Mouse (Mus musculus): ENCODE results near the gene A530032D15Rik. TPM values are rescaled to one million over a fixed set of nuclear protein-coding genes. Genes with fewer than 3 reads are reported as not detected.

A530032D15Rik gene
- polyA plus RNA-seq, 1 experiment from 2014 or later, result not detected

Other genes with a start within 250 kb of the A530032D15Rik start
- 0.07 and 0.09 TPM in 2 replicates for gene Slc16a14, start 174.7 kb downstream of the A530032D15Rik start, polyA plus RNA-seq (2014; fragmentation: Nextera tagmentation; extraction: Ambion mirVana)
- not detected in 2 replicates for gene Gm10553, start 9.7 kb downstream of the A530032D15Rik start, polyA plus RNA-seq (2014; fragmentation: Nextera tagmentation; extraction: Ambion mirVana)
- 0.48 TPM in 1 of 2 replicates, not detected in the other for gene C130026I21Rik, start 160.7 kb upstream of the A530032D15Rik start, polyA plus RNA-seq (2014; fragmentation: Nextera tagmentation; extraction: Ambion mirVana)

Data from heart, embryonic 11.5 days (tissue).